Mouse (Mus musculus): ENCODE data around the gene Pepd.

DNA sequence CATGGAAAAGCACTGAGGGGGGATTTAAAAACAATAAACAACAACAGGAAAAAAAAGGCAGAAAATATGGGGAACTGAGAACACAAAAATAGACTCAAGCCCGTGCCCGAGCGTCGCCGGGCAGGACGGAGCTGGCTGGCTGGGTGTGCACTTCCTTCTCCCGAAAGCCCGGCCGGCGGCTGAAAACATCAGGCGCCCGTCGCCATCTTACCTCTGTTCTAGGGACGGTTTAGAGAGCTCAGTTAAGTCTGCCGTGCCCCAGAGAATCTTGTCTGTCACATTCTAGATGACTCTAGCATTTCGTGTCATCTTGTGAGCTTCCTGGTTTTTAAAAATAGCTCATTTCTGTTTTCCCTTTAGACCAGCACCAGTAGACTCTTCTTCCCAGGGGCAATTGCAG is 116.4 kb downstream of the Pepd start:
- TF ChIP-seq NELFE (IDR thresholded peaks at IDR 0.05; ENCODE audit: low read depth, low read length) (no peak), POLR2A (IDR thresholded peaks at IDR 0.05; ENCODE audit: control insufficient read depth in 1 of 2, insufficient read depth in 1 of 2, low read depth in 1 of 2, low read length in 2 of 2, poor library complexity in 1 of 2) (no peak), MEF2A (IDR thresholded peaks at IDR 0.05; ENCODE audit: extremely low read depth, insufficient replicate concordance, low read depth, low read length, poor library complexity, severe bottlenecking) (no peak), EP300 (IDR thresholded peaks at IDR 0.05; ENCODE audit: low read depth in 1 of 2, low read length in 2 of 2) (no peak), RCOR1 (IDR thresholded peaks at IDR 0.05; ENCODE audit: low read depth, low read length) (no peak), TAL1 (IDR thresholded peaks at IDR 0.05; ENCODE audit: low read length) (no peak), POLR2AphosphoS5 (IDR thresholded peaks at IDR 0.05; ENCODE audit: borderline replicate concordance, low read depth, low read length) (no peak), CTCF (IDR thresholded peaks at IDR 0.05 in 2 of 3, conservative IDR thresholded peaks at IDR 0.05 in 1 of 3; ENCODE audit: control insufficient read depth in 1 of 3, insufficient read depth in 1 of 3, low read depth in 2 of 3, low read length in 3 of 3, poor library complexity in 1 of 3, severe bottlenecking in 1 of 3) (no peak), E2F4 (IDR thresholded peaks at IDR 0.05; ENCODE audit: borderline replicate concordance, low read depth, low read length) (no peak), ELF1 (IDR thresholded peaks at IDR 0.05; ENCODE audit: low read depth, low read length) (no peak), BHLHE40 (IDR thresholded peaks at IDR 0.05; ENCODE audit: borderline replicate concordance, low read depth, low read length) (no peak), ZC3H11A (IDR thresholded peaks at IDR 0.05; ENCODE audit: low read depth, low read length) (no peak), RAD21 (IDR thresholded peaks at IDR 0.05; ENCODE audit: low read depth, low read length) (no peak), POLR2AphosphoS2 (IDR thresholded peaks at IDR 0.05; ENCODE audit: low read length) (no peak)

All from MEL (cell line).